Mouse (Mus musculus): Measurements from ENCODE around the gene Hnrnpr.

DNA sequence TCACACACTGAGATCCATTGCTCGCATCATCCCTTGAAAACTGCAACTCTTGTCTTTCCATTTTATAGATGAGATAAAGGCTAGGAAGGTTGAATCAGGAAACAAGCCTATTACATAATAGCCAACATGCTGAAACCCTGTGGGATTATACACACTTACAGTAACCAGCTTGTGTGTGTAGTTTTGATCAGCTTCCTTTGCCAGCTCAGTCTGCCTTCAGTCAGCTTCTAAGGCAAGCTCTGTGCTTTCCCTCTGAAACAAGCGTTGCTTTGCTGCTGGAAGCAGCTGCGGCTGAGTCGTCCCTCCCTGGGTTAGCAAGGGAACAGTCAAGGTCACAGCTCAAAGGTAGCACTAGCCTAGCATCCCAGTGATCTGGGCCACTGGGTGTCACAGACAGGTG lies 57.1 kb downstream of the Hnrnpr start:
- TF ChIP-seq CTCF (IDR thresholded peaks at IDR 0.05; ENCODE audit: low read depth), result no peak
- no peak for TF ChIP-seq EP300 (IDR thresholded peaks at IDR 0.05; ENCODE audit: low read depth)

Data from liver, postnatal 0 days (tissue).